Mouse (Mus musculus): Measurements from ENCODE around the gene Ptgr1. TPM values are rescaled to one million over a fixed set of nuclear protein-coding genes. Genes with fewer than 3 reads are reported as not detected.

Gene Ptgr1
- polyA plus RNA-seq, 1 experiment from 2014 or later, result 22.8 TPM

DNA sequence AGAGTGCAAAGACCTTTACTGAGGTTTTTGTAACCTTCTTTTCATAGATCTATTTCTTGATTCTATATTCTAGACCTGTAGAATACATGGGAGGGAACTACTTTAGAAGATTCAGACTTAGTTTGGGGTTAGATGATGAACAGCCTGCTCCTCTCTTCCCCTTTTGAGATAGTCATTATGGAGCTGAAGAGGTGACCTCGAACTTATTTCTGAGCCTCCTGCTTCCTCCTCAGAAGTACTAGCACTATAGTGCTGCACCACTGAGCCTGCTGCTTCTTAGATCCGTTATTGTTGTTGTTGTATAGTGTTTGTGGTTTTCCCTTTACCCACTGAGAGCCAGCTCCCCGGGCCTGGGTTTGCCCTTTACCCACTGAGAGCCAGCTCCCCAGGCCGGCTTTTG is 22.8 kb upstream of the Ptgr1 start:
- ATAC-seq (replicated peaks; ENCODE audit: insufficient number of reproducible peaks, low FRiP score, low TSS enrichment, low read depth), result no peak
- DNase-seq (ENCODE audit: low spot score), result no peak
- Histone ChIP-seq H3K4me1 (ENCODE audit: control insufficient read depth, insufficient read depth, low read length) (no peaks in the 10 kb centered on the region), H3K27ac (replicated peaks; ENCODE audit: low read depth, low read length) (no peak overlapping the region), H3K27me3 (ENCODE audit: control insufficient read depth, insufficient read depth, low read length) (no peaks in the 10 kb centered on the region), H3K36me3 (replicated peaks; ENCODE audit: control insufficient read depth, insufficient read depth, low read depth, low read length) (no peaks in the 10 kb centered on the region), H3K9ac (replicated peaks; ENCODE audit: low read length) (no peak overlapping the region), H3K4me2 (ENCODE audit: low read depth, low read length) (no peak overlapping the region), H3K4me3 (ENCODE audit: low read depth, low read length) (no peak overlapping the region), H3K9me3 (replicated peaks; ENCODE audit: control insufficient read depth, low read length) (no peaks in the 10 kb centered on the region)
- WGBS, result 78% methylated on average over 4 of the region's 4 CpGs

- Histone ChIP-seq H3K9ac (replicated peaks; ENCODE audit: low read length) (no peak overlapping the region), H3K9me3 (replicated peaks; ENCODE audit: control insufficient read depth, low read length) (no peaks in the 10 kb centered on the region), H3K4me3 (ENCODE audit: low read depth, low read length) (no peak overlapping the region), H3K4me1 (ENCODE audit: control insufficient read depth, insufficient read depth, low read length) (peaks cover under 1% of the 10 kb centered on the region; the same call in 1 of the 2 replicates), H3K36me3 (replicated peaks; ENCODE audit: control insufficient read depth, insufficient read depth, low read depth, low read length) (no peaks in the 10 kb centered on the region), H3K27me3 (ENCODE audit: control insufficient read depth, insufficient read depth, low read length) (no peaks in the 10 kb centered on the region), H3K27ac (replicated peaks; ENCODE audit: low read depth, low read length) (no peak overlapping the region), H3K4me2 (ENCODE audit: low read depth, low read length) (no peak overlapping the region)
- ATAC-seq (replicated peaks; ENCODE audit: insufficient number of reproducible peaks, low FRiP score, low TSS enrichment, low read depth), result no peak
- no peak for DNase-seq (ENCODE audit: low spot score)
- 93% methylated on average over 7 of the region's 7 CpGs for WGBS
Observed at GRCm38 (mm10) chr4:59009186-59009585, 22.3 kb upstream of the Ptgr1 start.

- H3K4me2 ChIP-seq (ENCODE audit: low read depth, low read length), result no peak overlapping the region
- no peaks in the 10 kb centered on the region for H3K36me3 ChIP-seq (replicated peaks; ENCODE audit: control insufficient read depth, insufficient read depth, low read depth, low read length)
- no peaks in the 10 kb centered on the region for H3K9me3 ChIP-seq (replicated peaks; ENCODE audit: control insufficient read depth, low read length)
- H3K4me3 ChIP-seq (ENCODE audit: low read depth, low read length), result no peak overlapping the region
- ATAC-seq (replicated peaks; ENCODE audit: insufficient number of reproducible peaks, low FRiP score, low TSS enrichment, low read depth) (no peak), DNase-seq (ENCODE audit: low spot score) (no peak)
- H3K4me1 ChIP-seq (ENCODE audit: control insufficient read depth, insufficient read depth, low read length), result peaks cover 4% of the 10 kb centered on the region; the same call in 1 of the 2 replicates
- H3K27ac ChIP-seq (replicated peaks; ENCODE audit: low read depth, low read length), result no peak overlapping the region
- no peaks in the 10 kb centered on the region for H3K27me3 ChIP-seq (ENCODE audit: control insufficient read depth, insufficient read depth, low read length)
- no peak overlapping the region for H3K9ac ChIP-seq (replicated peaks; ENCODE audit: low read length)
- 65% methylated on average over 5 of the region's 5 CpGs for WGBS
Observed at GRCm38 (mm10) chr4:59007974-59008373, 21.1 kb upstream of the Ptgr1 start.

GRCm38 (mm10) chr4:59007016-59007415 is 20.1 kb upstream of the Ptgr1 start:
- DNase-seq (ENCODE audit: low spot score) (no peak), ATAC-seq (replicated peaks; ENCODE audit: insufficient number of reproducible peaks, low FRiP score, low TSS enrichment, low read depth) (no peak)
- Histone ChIP-seq H3K4me2 (ENCODE audit: low read depth, low read length) (no peak overlapping the region), H3K4me3 (ENCODE audit: low read depth, low read length) (no peak overlapping the region), H3K9me3 (replicated peaks; ENCODE audit: control insufficient read depth, low read length) (no peaks in the 10 kb centered on the region), H3K9ac (replicated peaks; ENCODE audit: low read length) (no peak overlapping the region), H3K27me3 (ENCODE audit: control insufficient read depth, insufficient read depth, low read length) (no peaks in the 10 kb centered on the region), H3K36me3 (replicated peaks; ENCODE audit: control insufficient read depth, insufficient read depth, low read depth, low read length) (no peaks in the 10 kb centered on the region), H3K4me1 (ENCODE audit: control insufficient read depth, insufficient read depth, low read length) (peaks cover 4% of the 10 kb centered on the region; the same call in 1 of the 2 replicates), H3K27ac (replicated peaks; ENCODE audit: low read depth, low read length) (no peak overlapping the region)
- WGBS, result 78% methylated on average over 6 of the region's 6 CpGs

DNA sequence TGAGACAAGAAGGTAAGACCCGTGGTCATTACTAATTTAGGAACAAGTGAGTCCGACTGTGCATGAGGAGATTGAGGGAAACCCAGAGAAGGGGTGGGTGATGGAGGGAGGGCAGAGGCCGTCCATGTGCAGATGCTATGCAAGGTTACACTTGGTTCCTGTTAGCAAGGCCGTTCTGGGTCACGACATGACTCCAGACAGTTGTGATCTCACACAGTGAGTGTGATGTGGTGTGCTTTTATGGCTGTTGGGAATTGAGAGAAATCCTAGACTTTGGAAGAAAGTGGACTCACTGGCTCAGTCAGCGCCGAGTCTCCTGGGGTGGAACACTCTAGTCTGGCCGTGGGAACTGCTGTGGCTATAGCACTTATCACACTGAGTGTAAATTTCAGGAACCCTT is 19.3 kb upstream of the Ptgr1 start:
- Histone ChIP-seq H3K27ac (replicated peaks; ENCODE audit: low read depth, low read length) (no peak overlapping the region), H3K36me3 (replicated peaks; ENCODE audit: control insufficient read depth, insufficient read depth, low read depth, low read length) (no peaks in the 10 kb centered on the region), H3K4me1 (ENCODE audit: control insufficient read depth, insufficient read depth, low read length) (peaks cover 4% of the 10 kb centered on the region; the same call in 1 of the 2 replicates), H3K9me3 (replicated peaks; ENCODE audit: control insufficient read depth, low read length) (no peaks in the 10 kb centered on the region), H3K9ac (replicated peaks; ENCODE audit: low read length) (no peak overlapping the region), H3K27me3 (ENCODE audit: control insufficient read depth, insufficient read depth, low read length) (no peaks in the 10 kb centered on the region), H3K4me3 (ENCODE audit: low read depth, low read length) (no peak overlapping the region), H3K4me2 (ENCODE audit: low read depth, low read length) (no peak overlapping the region)
- 38% methylated on average over 8 of the region's 8 CpGs for WGBS
- DNase-seq (ENCODE audit: low spot score), result peak; percentile 15
- ATAC-seq (replicated peaks; ENCODE audit: insufficient number of reproducible peaks, low FRiP score, low TSS enrichment, low read depth), result no peak

GRCm38 (mm10) chr4:59003806-59004200 is 16.9 kb upstream of the Ptgr1 start:
- DNase-seq (ENCODE audit: low spot score), result no peak
- Histone ChIP-seq H3K4me2 (ENCODE audit: low read depth, low read length) (peak overlapping the region; percentile 81), H3K27ac (replicated peaks; ENCODE audit: low read depth, low read length) (no peak overlapping the region), H3K4me3 (ENCODE audit: low read depth, low read length) (peak overlapping the region; percentile 95), H3K36me3 (replicated peaks; ENCODE audit: control insufficient read depth, insufficient read depth, low read depth, low read length) (no peaks in the 10 kb centered on the region), H3K4me1 (ENCODE audit: control insufficient read depth, insufficient read depth, low read length) (peaks cover 4% of the 10 kb centered on the region; the same call in 1 of the 2 replicates), H3K27me3 (ENCODE audit: control insufficient read depth, insufficient read depth, low read length) (no peaks in the 10 kb centered on the region), H3K9me3 (replicated peaks; ENCODE audit: control insufficient read depth, low read length) (no peaks in the 10 kb centered on the region), H3K9ac (replicated peaks; ENCODE audit: low read length) (peak overlapping the region; percentile 93)
- ATAC-seq (replicated peaks; ENCODE audit: insufficient number of reproducible peaks, low FRiP score, low TSS enrichment, low read depth), result no peak
- 41% methylated on average over 7 of the region's 7 CpGs for WGBS

- peak within 1 kb of the TSS; percentile 81 for H3K4me2 ChIP-seq (ENCODE audit: low read depth, low read length)
- ATAC-seq (replicated peaks; ENCODE audit: insufficient number of reproducible peaks, low FRiP score, low TSS enrichment, low read depth) (peak; percentile 96), DNase-seq (ENCODE audit: low spot score) (peak; percentile 96)
- WGBS, result under 1% methylated on average over 84 of the region's 89 CpGs
- peaks cover 4% of the 10 kb centered on the region; the same call in 1 of the 2 replicates for H3K4me1 ChIP-seq (ENCODE audit: control insufficient read depth, insufficient read depth, low read length)
- H3K9me3 ChIP-seq (replicated peaks; ENCODE audit: control insufficient read depth, low read length), result no peaks in the 10 kb centered on the region
- H3K27me3 ChIP-seq (ENCODE audit: control insufficient read depth, insufficient read depth, low read length), result no peaks in the 10 kb centered on the region
- H3K9ac ChIP-seq (replicated peaks; ENCODE audit: low read length), result peak within 1 kb of the TSS; percentile 93
- H3K36me3 ChIP-seq (replicated peaks; ENCODE audit: control insufficient read depth, insufficient read depth, low read depth, low read length), result no peaks in the 10 kb centered on the region
- peak within 1 kb of the TSS; percentile 95 for H3K4me3 ChIP-seq (ENCODE audit: low read depth, low read length)
- H3K27ac ChIP-seq (replicated peaks; ENCODE audit: low read depth, low read length), result peak within 1 kb of the TSS; percentile 78; the same call in 1 of the 2 replicates
Observed at GRCm38 (mm10) chr4:59002948-59003805, 16.3 kb upstream of the Ptgr1 start, which contains the start of gene Gm20503. Gene Gm20503, plus strand, starts transcription at chr4:59003210.

DNA sequence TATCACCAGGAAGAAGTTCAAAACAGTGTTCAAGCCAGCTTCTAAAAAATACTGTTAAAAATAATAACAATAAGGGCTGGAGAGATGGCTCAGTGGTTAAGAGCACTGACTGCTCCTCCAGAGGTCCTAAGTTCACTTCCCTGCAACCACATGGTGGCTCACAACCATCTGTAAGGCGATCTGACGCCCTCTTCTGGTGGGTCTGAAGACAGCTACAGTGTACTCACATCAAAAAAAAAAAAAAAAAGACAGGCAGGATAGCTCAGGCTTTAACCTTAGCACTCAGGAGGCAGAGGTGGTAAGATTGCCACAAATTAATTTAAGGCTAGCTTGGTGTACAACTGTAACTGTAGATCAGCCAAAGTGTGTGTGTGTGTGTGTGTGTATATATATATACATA is 13.7 kb upstream of the Ptgr1 start:
- Histone ChIP-seq H3K27me3 (ENCODE audit: control insufficient read depth, insufficient read depth, low read length) (no peaks in the 10 kb centered on the region), H3K4me2 (ENCODE audit: low read depth, low read length) (no peak overlapping the region), H3K4me1 (ENCODE audit: control insufficient read depth, insufficient read depth, low read length) (peaks cover 4% of the 10 kb centered on the region; the same call in 1 of the 2 replicates), H3K9me3 (replicated peaks; ENCODE audit: control insufficient read depth, low read length) (no peaks in the 10 kb centered on the region), H3K4me3 (ENCODE audit: low read depth, low read length) (no peak overlapping the region), H3K36me3 (replicated peaks; ENCODE audit: control insufficient read depth, insufficient read depth, low read depth, low read length) (no peaks in the 10 kb centered on the region), H3K27ac (replicated peaks; ENCODE audit: low read depth, low read length) (no peak overlapping the region), H3K9ac (replicated peaks; ENCODE audit: low read length) (no peak overlapping the region)
- ATAC-seq (replicated peaks; ENCODE audit: insufficient number of reproducible peaks, low FRiP score, low TSS enrichment, low read depth) (no peak), DNase-seq (ENCODE audit: low spot score) (peak; percentile 35)
- 3% methylated on average over 2 of the region's 2 CpGs for WGBS
